Mouse (Mus musculus) CH12.LX (cell line): ENCODE results near the gene Gldc. TPM values are rescaled to one million over a fixed set of nuclear protein-coding genes. Genes with fewer than 3 reads are reported as not detected.

Source experiments
- DNase-seq: peaks from one replicate; pipeline ENCODE4 v3.0.0-alpha.2; 2013; ENCODE audit errors: extremely low read depth
- H3K27ac ChIP-seq: 2 replicates; pipeline ENCODE4 v1.5.1; 2012; ENCODE audit warnings: low read depth, mild to moderate bottlenecking, control low read depth, moderate library complexity; ENCODE audit not compliant: insufficient read depth
- H3K27me3 ChIP-seq: replicated peaks from 2 replicates; pipeline ENCODE3; 2012; ENCODE audit warnings: inconsistent platforms
- H3K36me3 ChIP-seq, 2 experiments: replicated peaks in 1 of 2; 2 replicates each; pipeline versions ENCODE3 to v1.6.1; 2012; ENCODE audit warnings: inconsistent platforms in 1 of 2, low read length in 1 of 2, mild to moderate bottlenecking in 1 of 2, mixed read lengths in 1 of 2, moderate library complexity in 1 of 2; ENCODE audit not compliant: control insufficient read depth in 1 of 2, insufficient read depth in 1 of 2
- H3K4me1 ChIP-seq, 2 experiments: 2 replicates each; pipeline ENCODE4 v1.6.1; 2012; ENCODE audit warnings: inconsistent platforms in 1 of 2, moderate library complexity in 1 of 2; ENCODE audit not compliant: insufficient read depth in 2 of 2, control insufficient read depth in 1 of 2
- H3K4me2 ChIP-seq: 2 replicates; pipeline ENCODE4 v1.6.1; 2012; ENCODE audit warnings: low read depth, mild to moderate bottlenecking, control low read depth; ENCODE audit not compliant: poor library complexity, insufficient read depth, severe bottlenecking
- H3K4me3 ChIP-seq, 3 experiments: fragments of 150-350 bp in 1 of 3; sonication (generic) in 1 of 3; replicated peaks in 1 of 3; 2 replicates each; pipeline versions ENCODE3 to v1.5.1; 2011 to 2012; ENCODE audit warnings: low read depth in 2 of 3, low read length in 2 of 3, mild to moderate bottlenecking in 2 of 3, moderate library complexity in 2 of 3, control low read depth in 1 of 3, improper control_type of control experiment in 1 of 3, inconsistent platforms in 1 of 3, mixed read lengths in 1 of 3; ENCODE audit not compliant: poor library complexity in 1 of 3
- H3K79me2 ChIP-seq: replicated peaks from 2 replicates; pipeline ENCODE4 v1.6.1; 2012; ENCODE audit warnings: mild to moderate bottlenecking, moderate library complexity; ENCODE audit not compliant: control insufficient read depth, poor library complexity, insufficient read depth, severe bottlenecking; ENCODE audit errors: extremely low read depth
- H3K9ac ChIP-seq: 2 replicates; pipeline ENCODE4 v1.6.1; 2012; ENCODE audit warnings: low read depth, mild to moderate bottlenecking, control low read depth, moderate library complexity; ENCODE audit not compliant: insufficient read depth
- H3K9me3 ChIP-seq: replicated peaks from 2 replicates; pipeline ENCODE3; 2012; ENCODE audit warnings: low read length, inconsistent platforms, mixed read lengths
- BHLHE40 ChIP-seq: IDR thresholded peaks from 2 replicates; pipeline ENCODE4 v1.6.1; 2011; ENCODE audit warnings: mild to moderate bottlenecking, low read depth, low read length, improper control_type of control experiment
- CTCF ChIP-seq, 2 experiments: IDR thresholded peaks in 1 of 2; conservative IDR thresholded peaks in 1 of 2; 2 replicates each; pipeline ENCODE4 v1.5.1; 2011 to 2012; ENCODE audit warnings: low read depth in 2 of 2, low read length in 2 of 2, improper control_type of control experiment in 1 of 2, inconsistent platforms in 1 of 2, mild to moderate bottlenecking in 1 of 2, moderate library complexity in 1 of 2
- EP300 ChIP-seq: IDR thresholded peaks from 2 replicates; pipeline ENCODE4 v1.6.1; 2011; ENCODE audit warnings: low read length, improper control_type of control experiment
- ETS1 ChIP-seq: conservative IDR thresholded peaks from 2 replicates; pipeline ENCODE4 v1.6.1; 2012; ENCODE audit warnings: low read depth, mild to moderate bottlenecking, inconsistent platforms, low read length, improper control_type of control experiment, moderate library complexity
- HCFC1 ChIP-seq: IDR thresholded peaks from 2 replicates; pipeline ENCODE4 v1.6.1; 2012; ENCODE audit warnings: low read depth, mild to moderate bottlenecking, inconsistent platforms, low read length, improper control_type of control experiment
- IRF4 ChIP-seq: IDR thresholded peaks from 2 replicates; pipeline ENCODE4 v1.6.1; 2014; ENCODE audit warnings: low read depth, mild to moderate bottlenecking, inconsistent platforms, low read length, improper control_type of control experiment
- JUN ChIP-seq: IDR thresholded peaks from 2 replicates; pipeline ENCODE4 v1.6.1; 2011; ENCODE audit warnings: low read depth, mild to moderate bottlenecking, low read length, improper control_type of control experiment, moderate library complexity; ENCODE audit not compliant: insufficient read depth
- MAZ ChIP-seq: IDR thresholded peaks from 2 replicates; pipeline ENCODE4 v1.6.1; 2012; ENCODE audit warnings: low read depth, mild to moderate bottlenecking, inconsistent platforms, low read length, improper control_type of control experiment, moderate library complexity
- MEF2A ChIP-seq: IDR thresholded peaks from 2 replicates; pipeline ENCODE4 v1.6.1; 2014; ENCODE audit warnings: low read depth, mild to moderate bottlenecking, inconsistent platforms, low read length, improper control_type of control experiment, borderline replicate concordance
- MXI1 ChIP-seq: IDR thresholded peaks from 2 replicates; pipeline ENCODE4 v1.6.1; 2011; ENCODE audit warnings: mild to moderate bottlenecking, low read depth, low read length, improper control_type of control experiment
- NELFE ChIP-seq: IDR thresholded peaks from 2 replicates; pipeline ENCODE4 v1.6.1; 2011; ENCODE audit warnings: low read depth, low read length, improper control_type of control experiment
- POLR2A ChIP-seq: IDR thresholded peaks from 2 replicates; pipeline ENCODE4 v1.6.1; 2011; ENCODE audit warnings: low read depth, mild to moderate bottlenecking, improper control_type of control experiment, low read length
- POLR2AphosphoS2 ChIP-seq: IDR thresholded peaks from 2 replicates; pipeline ENCODE4 v1.6.1; 2011; ENCODE audit warnings: low read depth, low read length, improper control_type of control experiment
- RAD21 ChIP-seq: IDR thresholded peaks from 2 replicates; pipeline ENCODE4 v1.6.1; 2011; ENCODE audit warnings: low read depth, mild to moderate bottlenecking, low read length, improper control_type of control experiment, moderate library complexity
- SIN3A ChIP-seq: IDR thresholded peaks from 2 replicates; pipeline ENCODE4 v1.6.1; 2012; ENCODE audit warnings: low read length, improper control_type of control experiment, inconsistent platforms
- TBP ChIP-seq: conservative IDR thresholded peaks from 2 replicates; pipeline ENCODE4 v1.6.1; 2011; ENCODE audit warnings: low read depth, low read length, improper control_type of control experiment
- USF2 ChIP-seq: conservative IDR thresholded peaks from 2 replicates; pipeline ENCODE4 v1.6.1; 2011; ENCODE audit warnings: low read depth, low read length, improper control_type of control experiment
- ZC3H11A ChIP-seq: IDR thresholded peaks from 2 replicates; pipeline ENCODE4 v1.6.1; 2012; ENCODE audit warnings: low read depth, mild to moderate bottlenecking, inconsistent platforms, low read length, improper control_type of control experiment
- ZKSCAN1 ChIP-seq: IDR thresholded peaks from 2 replicates; pipeline ENCODE4 v1.6.1; 2012; ENCODE audit warnings: low read depth, inconsistent platforms, low read length, improper control_type of control experiment, borderline replicate concordance
- dilution Hi-C: fragments of 300-500 bp; cut with MboI; formaldehyde crosslinking; loops from 2 replicates; pipeline ENCODE4 v1.14.3; 2020; ENCODE audit warnings: low sequenced_read_pairs; ENCODE audit not compliant: extremely low pct_unique_long_range_greater_than_20kb, extremely low pct_ligation_motif_present
- in situ Hi-C: fragments of 300-500 bp; cut with MboI; formaldehyde crosslinking; loops from 3 replicates; pipeline ENCODE4 v1.14.3; 2019; ENCODE audit warnings: low sequenced_read_pairs, low pct_ligation_motif_present, low pct_unique_long_range_greater_than_20kb, mixed read lengths
- polyA plus RNA-seq: library from polyadenylated mRNA; unstranded; fragments of >175 nt; gene quantifications from 2 replicates; pipeline ENCODE4 v1.2.1, GENCODE M21; 2012; ENCODE audit warnings: low read depth; ENCODE audit not compliant: insufficient read length
- total RNA-seq, 2 experiments: library from RNA; depleted of rRNA; stranded (reverse); fragments of 300-350 nt in 1 of 2; fragments of >200 nt in 1 of 2; gene quantifications; 2 replicates each; pipeline ENCODE4 v1.2.3; 2012 to 2014

Gene Gldc
- total and polyA plus RNA-seq, 3 experiments, result 0.30 to 1.8 (median 0.64) TPM

GRCm38 (mm10) chr19:30100571-30100970 is 74.7 kb downstream of the Gldc start:
- Histone ChIP-seq H3K4me3 (no peak overlapping the region), H3K4me2 (no peak overlapping the region), H3K27ac (no peak overlapping the region), H3K9me3 (no peaks in the 10 kb centered on the region), H3K9ac (no peak overlapping the region), H3K27me3 (no peaks in the 10 kb centered on the region), H3K36me3 (peaks cover 3 to 24% of the 10 kb centered on the region in 2 experiments), H3K79me2 (no peaks in the 10 kb centered on the region), H3K4me1 (peaks cover 0 to 8% of the 10 kb centered on the region in 2 experiments; a peak in 2 of 4 replicates)
- in situ Hi-C loops (no loop called here), dilution Hi-C loops (no loop called here)
- no peak for DNase-seq
- no peak for TF ChIP-seq NELFE
- no peak for TF ChIP-seq EP300
- TF ChIP-seq USF2, result no peak
- no peak for TF ChIP-seq ETS1
- no peak for TF ChIP-seq ZC3H11A
- no peak for TF ChIP-seq CTCF (conservative IDR thresholded peaks at IDR 0.05 in 1 of 2, IDR thresholded peaks at IDR 0.05 in 1 of 2; ENCODE audit: low read depth in 2 of 2, low read length in 2 of 2)
- no peak for TF ChIP-seq POLR2AphosphoS2
- no peak for TF ChIP-seq IRF4
- no peak for TF ChIP-seq HCFC1
- no peak for TF ChIP-seq MXI1
- no peak for TF ChIP-seq TBP
- TF ChIP-seq RAD21, result no peak
- TF ChIP-seq JUN, result no peak
- TF ChIP-seq ZKSCAN1, result no peak
- no peak for TF ChIP-seq MAZ
- TF ChIP-seq BHLHE40, result no peak

GRCm38 (mm10) chr19:30097039-30097438 is 78.2 kb downstream of the Gldc start:
- Histone ChIP-seq H3K4me1 (peaks cover 0 to 16% of the 10 kb centered on the region in 2 experiments; a peak in 3 of 4 replicates), H3K27ac (no peak overlapping the region), H3K4me2 (no peak overlapping the region), H3K79me2 (no peaks in the 10 kb centered on the region), H3K27me3 (no peaks in the 10 kb centered on the region), H3K4me3 (no peak overlapping the region), H3K9ac (no peak overlapping the region), H3K36me3 (peaks cover 16 to 54% of the 10 kb centered on the region in 2 experiments), H3K9me3 (no peaks in the 10 kb centered on the region)
- in situ Hi-C loops, result no loop called here
- dilution Hi-C loops, result no loop called here
- no peak for DNase-seq
- TF ChIP-seq MXI1 (no peak), ZKSCAN1 (no peak), MEF2A (no peak), POLR2A (no peak), SIN3A (no peak), RAD21 (no peak)
